Mouse (Mus musculus) liver, embryonic 12.5 days (tissue): ENCODE results near the gene Bace2. TPM values are rescaled to one million over a fixed set of nuclear protein-coding genes. Genes with fewer than 3 reads are reported as not detected.

ENCODE experiments used
- ATAC-seq: fragments of 200-750 bp; cut with Nextera tagmentation; 2 replicates; pipeline ENCODE4 v1.8.0; 2017; ENCODE audit warnings: moderate number of reproducible peaks, mild to moderate bottlenecking, moderate library complexity
- H3K27ac ChIP-seq: fragments of 300-500 bp; sonication (generic); 2 replicates; pipeline ENCODE4 v1.5.1; 2016; ENCODE audit warnings: mild to moderate bottlenecking
- H3K27me3 ChIP-seq: fragments of 300-500 bp; sonication (generic); replicated peaks from 2 replicates; pipeline ENCODE4 v1.6.1; 2016; ENCODE audit warnings: mild to moderate bottlenecking, moderate library complexity
- H3K36me3 ChIP-seq: fragments of 300-500 bp; sonication (generic); 2 replicates; pipeline ENCODE4 v1.6.1; 2016; ENCODE audit warnings: mild to moderate bottlenecking, moderate library complexity
- H3K4me1 ChIP-seq: fragments of 300-500 bp; sonication (generic); 2 replicates; pipeline ENCODE4 v1.6.1; 2016
- H3K4me2 ChIP-seq: fragments of 300-500 bp; sonication (generic); 2 replicates; pipeline ENCODE4 v1.6.1; 2016; ENCODE audit warnings: mild to moderate bottlenecking, moderate library complexity
- H3K4me3 ChIP-seq: fragments of 300-500 bp; sonication (generic); 2 replicates; pipeline ENCODE4 v1.5.1; 2016; ENCODE audit warnings: mild to moderate bottlenecking, moderate library complexity
- H3K9ac ChIP-seq: fragments of 300-500 bp; sonication (generic); 2 replicates; pipeline ENCODE4 v1.6.1; 2016; ENCODE audit warnings: mild to moderate bottlenecking, moderate library complexity
- H3K9me3 ChIP-seq: fragments of 300-500 bp; sonication (generic); replicated peaks from 2 replicates; pipeline ENCODE4 v1.6.1; 2016; ENCODE audit warnings: mild to moderate bottlenecking, moderate library complexity
- WGBS: fragments of 180-500 bp; shearing (Covaris S2); methylation state at CpG from one replicate; pipeline ENCODE4 v1.1.7; 2016; ENCODE audit not compliant: insufficient replicate concordance; 5-methylcytosine and 5-hydroxymethylcytosine counted together
- polyA plus RNA-seq: library from polyadenylated mRNA; unstranded; fragments of >200 nt; fragmentation: Nextera tagmentation; extraction: Ambion mirVana; gene quantifications from 2 replicates; pipeline ENCODE4 v1.2.1, GENCODE M21; 2016

Bace2 gene
- polyA plus RNA-seq = 4.3 and 7.0 TPM in 2 replicates

GRCm38 (mm10) chr16:97356499-97357187 is at the start of gene Bace2:
Gene Bace2 (plus strand): TSS chr16:97356742.
- H3K4me1 ChIP-seq = no peaks in the 10 kb centered on the region
- ATAC-seq = peak; percentile 57
- H3K27me3 ChIP-seq = peaks cover 58% of the 10 kb centered on the region
- WGBS = under 1% methylated on average over 58 of the region's 58 CpGs
- no peaks in the 10 kb centered on the region for H3K9me3 ChIP-seq
- H3K4me3 ChIP-seq = peak within 1 kb of the TSS; percentile 49
- peak within 1 kb of the TSS; percentile 67 for H3K4me2 ChIP-seq
- no peaks in the 10 kb centered on the region for H3K36me3 ChIP-seq
- H3K27ac ChIP-seq = no peak within 1 kb of the TSS
- H3K9ac ChIP-seq = no peak within 1 kb of the TSS

DNA sequence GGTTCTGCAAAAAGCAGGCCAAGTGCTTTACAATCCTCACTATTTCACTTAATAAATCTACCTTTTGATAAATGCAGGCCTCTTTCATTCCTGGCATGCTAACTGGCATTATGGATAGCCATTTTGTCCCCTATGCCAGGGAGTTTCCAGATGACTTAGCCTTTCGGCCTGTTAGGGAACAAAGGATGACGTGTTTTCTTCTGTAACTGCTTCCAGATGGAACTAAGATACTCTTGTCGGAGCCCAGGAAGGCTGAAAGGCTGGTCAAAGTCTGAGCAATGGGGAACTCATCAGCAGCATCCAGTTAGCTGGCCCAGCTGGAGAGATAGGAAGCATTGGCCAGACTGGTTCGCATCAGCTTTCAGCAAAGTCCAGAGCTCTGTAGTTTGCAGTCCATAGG is 48.9 kb upstream of the Bace2 start:
- Histone ChIP-seq H3K4me2 (no peak overlapping the region), H3K4me3 (no peak overlapping the region), H3K36me3 (no peaks in the 10 kb centered on the region), H3K9ac (no peak overlapping the region), H3K27me3 (no peaks in the 10 kb centered on the region), H3K4me1 (peaks cover 13% of the 10 kb centered on the region; the same call in 1 of the 2 replicates), H3K27ac (no peak overlapping the region), H3K9me3 (no peaks in the 10 kb centered on the region)
- no peak for ATAC-seq
- WGBS = 59% methylated on average over 4 of the region's 4 CpGs

- ATAC-seq = no peak; the same call in 1 of the 2 replicates
- Histone ChIP-seq H3K27ac (no peak overlapping the region), H3K36me3 (no peaks in the 10 kb centered on the region), H3K4me3 (no peak overlapping the region), H3K27me3 (no peaks in the 10 kb centered on the region), H3K9ac (no peak overlapping the region), H3K4me1 (peaks cover 16% of the 10 kb centered on the region; the same call in 1 of the 2 replicates), H3K4me2 (no peak overlapping the region), H3K9me3 (no peaks in the 10 kb centered on the region)
- WGBS = 47% methylated on average over 4 of the region's 4 CpGs
Observed at GRCm38 (mm10) chr16:97309796-97310569, 46.6 kb upstream of the Bace2 start.

DNA sequence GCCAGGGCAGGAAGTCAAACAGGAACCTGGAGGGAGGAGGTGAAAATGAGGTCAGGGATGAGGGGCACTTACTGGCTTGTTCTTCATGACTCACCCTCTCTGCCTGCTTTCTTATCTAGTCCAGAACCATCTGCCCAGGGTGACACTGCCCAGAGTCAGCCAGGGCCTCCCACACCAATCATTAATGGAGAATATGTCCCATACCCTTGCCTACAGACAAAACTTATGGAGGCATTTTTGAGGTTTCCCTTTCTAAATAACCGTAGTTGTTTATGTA is 46.0 kb upstream of the Bace2 start:
- Histone ChIP-seq H3K4me1 (peaks cover 16% of the 10 kb centered on the region; the same call in 1 of the 2 replicates), H3K27ac (no peak overlapping the region), H3K4me3 (no peak overlapping the region), H3K36me3 (no peaks in the 10 kb centered on the region), H3K27me3 (no peaks in the 10 kb centered on the region), H3K4me2 (no peak overlapping the region), H3K9ac (no peak overlapping the region), H3K9me3 (no peaks in the 10 kb centered on the region)
- ATAC-seq = peak; percentile 66
- 46% methylated on average over 1 of the region's 1 CpGs for WGBS

DNA sequence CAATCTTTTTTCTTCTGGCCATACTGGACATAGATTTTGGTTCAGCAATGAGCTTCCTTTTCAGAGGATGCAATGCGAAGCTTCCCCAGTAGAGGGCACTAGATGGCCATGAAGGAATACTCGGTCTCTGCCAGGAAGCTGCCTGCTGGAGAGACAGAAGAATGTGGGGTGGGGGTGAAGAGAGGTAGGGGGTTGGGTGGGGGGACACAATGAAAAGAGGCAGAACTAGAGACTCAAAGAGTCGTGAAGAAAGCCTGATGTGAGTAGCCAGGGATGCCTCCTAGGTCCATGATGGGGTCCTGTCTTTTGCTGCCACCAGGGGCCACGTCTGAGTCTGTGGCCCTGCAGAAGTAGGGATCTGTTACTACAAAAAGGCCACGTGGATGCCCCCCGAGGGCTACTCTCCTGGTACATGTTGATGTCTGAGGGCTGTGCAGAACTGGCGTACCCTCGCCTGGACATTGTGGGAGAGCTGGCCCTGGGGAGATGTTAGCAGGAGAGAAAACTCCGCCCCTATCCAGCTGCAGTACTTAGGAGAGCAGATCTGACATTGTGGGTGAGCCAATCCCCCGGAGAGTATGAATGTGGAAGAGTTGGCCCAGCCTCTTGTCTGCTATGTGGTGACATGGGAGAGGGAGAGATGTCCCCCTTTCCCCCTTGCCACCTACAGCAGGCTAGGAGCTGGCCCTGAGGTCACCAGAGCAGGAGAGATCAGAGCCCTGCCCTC is 43.4 kb upstream of the Bace2 start:
- no peak overlapping the region for H3K4me2 ChIP-seq
- 0 out of 2 replicates have a peak, but pooled peaks have one; percentile 18 for ATAC-seq
- no peaks in the 10 kb centered on the region for H3K27me3 ChIP-seq
- no peak overlapping the region for H3K4me3 ChIP-seq
- H3K9ac ChIP-seq = no peak overlapping the region
- no peaks in the 10 kb centered on the region for H3K36me3 ChIP-seq
- peaks cover 16% of the 10 kb centered on the region; the same call in 1 of the 2 replicates for H3K4me1 ChIP-seq
- H3K27ac ChIP-seq = no peak overlapping the region
- 23% methylated on average over 10 of the region's 10 CpGs for WGBS
- H3K9me3 ChIP-seq = no peaks in the 10 kb centered on the region

DNA sequence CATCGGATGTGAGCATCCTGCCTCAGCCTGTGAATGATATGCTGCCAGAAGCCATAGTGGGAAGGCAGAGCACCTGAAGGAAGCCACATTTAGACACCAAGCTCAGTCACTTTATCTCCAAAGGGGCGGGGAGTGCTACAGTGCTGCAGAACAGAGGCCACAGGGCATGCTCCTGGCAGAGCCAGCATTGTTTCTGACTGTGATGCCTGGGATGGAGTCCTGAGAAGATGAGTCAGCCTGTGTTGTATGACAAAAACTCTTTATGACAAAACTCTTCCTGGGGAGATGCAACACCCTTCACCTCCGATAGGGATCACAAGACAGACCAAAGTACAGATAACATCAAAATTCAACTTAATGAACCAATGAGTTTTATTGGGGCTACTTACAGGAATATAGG is 35.0 kb upstream of the Bace2 start:
- H3K9ac ChIP-seq = no peak overlapping the region
- H3K4me1 ChIP-seq = no peaks in the 10 kb centered on the region
- ATAC-seq = no peak
- 56% methylated on average over 3 of the region's 3 CpGs for WGBS
- no peaks in the 10 kb centered on the region for H3K9me3 ChIP-seq
- H3K36me3 ChIP-seq = no peaks in the 10 kb centered on the region
- H3K27me3 ChIP-seq = no peaks in the 10 kb centered on the region
- H3K4me3 ChIP-seq = no peak overlapping the region
- H3K4me2 ChIP-seq = no peak overlapping the region
- H3K27ac ChIP-seq = no peak overlapping the region

GRCm38 (mm10) chr16:97322604-97323003 is 33.9 kb upstream of the Bace2 start:
- Histone ChIP-seq H3K4me3 (no peak overlapping the region), H3K4me2 (no peak overlapping the region), H3K27me3 (no peaks in the 10 kb centered on the region), H3K27ac (no peak overlapping the region), H3K9ac (no peak overlapping the region), H3K36me3 (no peaks in the 10 kb centered on the region), H3K4me1 (no peaks in the 10 kb centered on the region), H3K9me3 (no peaks in the 10 kb centered on the region)
- ATAC-seq = no peak

DNA sequence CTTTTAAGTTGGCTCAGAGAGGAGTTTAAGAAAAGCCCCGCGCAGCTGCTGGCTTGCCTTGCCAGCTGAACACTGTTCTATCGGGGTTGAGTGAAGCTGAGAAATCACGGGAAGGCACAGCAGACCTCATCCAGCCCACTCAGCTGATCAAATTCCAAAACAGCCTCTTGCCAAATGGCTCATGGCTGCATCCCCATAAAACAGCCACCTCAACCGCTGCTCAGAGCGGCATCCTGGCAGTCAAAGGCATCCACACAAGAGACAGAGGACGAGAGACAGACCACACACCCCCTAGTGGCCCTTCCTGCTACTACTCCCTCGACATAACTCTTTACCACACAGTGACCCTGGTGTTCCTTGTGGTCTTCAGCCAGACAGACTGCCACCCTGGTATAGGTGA is 30.6 kb upstream of the Bace2 start:
- no peak overlapping the region for H3K27ac ChIP-seq
- no peaks in the 10 kb centered on the region for H3K36me3 ChIP-seq
- no peak overlapping the region for H3K9ac ChIP-seq
- H3K27me3 ChIP-seq = no peaks in the 10 kb centered on the region
- ATAC-seq = no peak
- no peaks in the 10 kb centered on the region for H3K9me3 ChIP-seq
- H3K4me2 ChIP-seq = no peak overlapping the region
- H3K4me1 ChIP-seq = no peaks in the 10 kb centered on the region
- no peak overlapping the region for H3K4me3 ChIP-seq
- 35% methylated on average over 8 of the region's 8 CpGs for WGBS

DNA sequence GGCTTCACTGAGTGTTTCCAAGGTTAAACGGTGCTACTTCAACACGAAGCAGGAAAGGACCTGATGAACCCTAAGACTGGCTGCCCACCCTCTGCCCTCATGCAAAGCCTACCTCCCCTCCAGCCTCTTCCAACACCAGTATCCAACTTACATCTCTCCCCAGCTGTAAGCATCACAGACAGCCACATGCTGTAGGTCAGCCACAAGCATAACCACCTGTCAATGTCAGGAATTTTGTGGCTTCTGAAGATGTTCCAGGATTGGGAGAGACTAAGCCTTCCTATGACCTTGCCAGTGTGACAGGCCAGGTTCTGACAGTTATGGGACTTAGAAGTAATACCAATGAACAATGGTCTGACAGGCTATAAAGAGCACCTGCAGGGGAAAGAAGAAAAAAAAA is 27.9 kb upstream of the Bace2 start:
- no peaks in the 10 kb centered on the region for H3K9me3 ChIP-seq
- ATAC-seq = no peak
- no peak overlapping the region for H3K4me2 ChIP-seq
- WGBS = 63% methylated on average over 2 of the region's 2 CpGs
- H3K27me3 ChIP-seq = no peaks in the 10 kb centered on the region
- H3K4me3 ChIP-seq = no peak overlapping the region
- no peak overlapping the region for H3K9ac ChIP-seq
- no peak overlapping the region for H3K27ac ChIP-seq
- no peaks in the 10 kb centered on the region for H3K36me3 ChIP-seq
- H3K4me1 ChIP-seq = no peaks in the 10 kb centered on the region

DNA sequence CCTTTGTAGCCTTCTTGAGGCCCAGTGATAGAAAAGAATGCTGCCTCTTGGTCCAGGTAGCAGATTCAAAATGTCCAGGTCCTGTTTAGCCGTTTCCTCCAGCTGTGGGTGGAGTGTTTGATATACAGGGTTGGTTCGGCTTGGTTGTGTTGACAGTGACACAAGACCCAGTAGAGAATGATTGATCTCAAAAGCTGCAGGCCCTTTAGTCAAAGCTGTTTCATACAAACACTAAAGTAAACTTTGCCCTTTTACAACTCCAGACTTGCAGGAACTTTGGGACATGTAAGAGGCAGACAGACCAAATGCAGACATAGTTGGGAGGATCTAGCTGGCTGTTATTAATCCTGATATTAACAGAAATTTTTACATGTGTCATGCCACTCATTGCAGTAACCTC is 3.5 kb upstream of the Bace2 start:
- Histone ChIP-seq H3K36me3 (no peaks in the 10 kb centered on the region), H3K9me3 (no peaks in the 10 kb centered on the region), H3K4me3 (no peak overlapping the region), H3K27ac (no peak overlapping the region), H3K9ac (no peak overlapping the region), H3K4me1 (no peaks in the 10 kb centered on the region), H3K27me3 (peaks cover 33% of the 10 kb centered on the region), H3K4me2 (no peak overlapping the region)
- WGBS = 56% methylated on average over 2 of the region's 2 CpGs
- ATAC-seq = no peak

- H3K4me3 ChIP-seq = no peak overlapping the region
- H3K9me3 ChIP-seq = no peaks in the 10 kb centered on the region
- no peaks in the 10 kb centered on the region for H3K36me3 ChIP-seq
- no peak overlapping the region for H3K4me2 ChIP-seq
- no peak overlapping the region for H3K9ac ChIP-seq
- no peaks in the 10 kb centered on the region for H3K4me1 ChIP-seq
- no peak for ATAC-seq
- WGBS = 56% methylated on average over 2 of the region's 2 CpGs
- H3K27me3 ChIP-seq = peaks cover 50% of the 10 kb centered on the region
- H3K27ac ChIP-seq = no peak overlapping the region
Observed at GRCm38 (mm10) chr16:97354632-97355031, 1.9 kb upstream of the Bace2 start.

- Histone ChIP-seq H3K9ac (no peak overlapping the region), H3K4me1 (no peaks in the 10 kb centered on the region), H3K27me3 (peaks cover 58% of the 10 kb centered on the region), H3K27ac (no peak overlapping the region), H3K9me3 (no peaks in the 10 kb centered on the region), H3K4me3 (peak overlapping the region; percentile 49), H3K36me3 (no peaks in the 10 kb centered on the region), H3K4me2 (peak overlapping the region; percentile 67)
- peak; percentile 30; the same call in 1 of the 2 replicates for ATAC-seq
- 3% methylated on average over 25 of the region's 25 CpGs for WGBS
Observed at GRCm38 (mm10) chr16:97357188-97357821, 763 bp downstream of the Bace2 start.
